ENCODE assay signal across 8 mouse cellular contexts in the genomic region with DNA sequence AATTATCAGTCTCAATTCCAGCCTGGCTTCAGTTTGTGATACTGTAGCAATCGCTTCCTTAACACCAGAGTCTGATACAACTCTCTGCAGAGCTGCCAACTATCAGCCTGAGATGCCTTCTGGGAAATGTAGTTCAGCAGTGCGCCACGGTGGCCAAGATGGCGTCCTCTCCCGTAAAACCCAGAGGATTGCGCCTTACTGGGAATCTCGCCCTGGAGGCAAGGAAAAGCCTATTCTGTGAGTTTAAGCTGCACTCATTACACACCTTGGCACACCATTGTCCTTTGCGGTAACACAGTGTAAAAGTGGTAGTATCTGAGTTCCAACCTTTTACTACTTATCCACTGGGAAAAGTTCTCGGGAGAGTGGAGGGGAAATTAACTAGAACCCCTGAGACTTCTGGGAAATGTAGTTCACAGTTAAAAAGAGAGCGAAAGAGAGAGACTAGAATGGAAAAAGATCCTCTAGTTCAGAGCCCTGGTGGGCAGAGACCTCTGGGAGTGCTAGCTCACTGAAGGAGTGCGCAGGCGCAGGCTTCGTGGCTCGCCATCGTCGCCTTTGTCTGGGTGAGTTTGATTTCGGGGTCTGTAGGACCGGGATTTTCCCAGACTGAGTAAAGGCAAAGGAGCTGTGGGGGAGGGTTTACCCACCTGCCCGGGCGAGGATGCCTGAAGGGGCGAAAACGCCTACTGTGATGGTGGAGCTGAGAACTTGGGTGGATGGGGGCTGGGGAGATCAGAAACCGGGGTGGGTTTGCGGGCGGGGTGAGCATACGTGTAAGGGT. TPM values are rescaled to one million over a fixed set of nuclear protein-coding genes. Genes with fewer than 3 reads are reported as not detected.
DNase-seq lines count a peak whose midpoint lies in the region; ATAC-seq lines count a peak whose summit lies in the region.

Zfp260 (plus strand) TSS at position 132 of the 784 bp plus-strand sequence.

- H3K36me3 ChIP-seq in hindbrain, embryonic 12.5 days: peaks cover 19% of the 10 kb centered on the region

- ATAC-seq in hindbrain, embryonic 12.5 days (ENCODE audit: low FRiP score): peak; percentile 82

- peak within 1 kb of the TSS; percentile 61 for H3K4me3 ChIP-seq in hindbrain, embryonic 12.5 days

- no peaks in the 10 kb centered on the region for H3K27me3 ChIP-seq in hindbrain, embryonic 12.5 days

- H3K9ac ChIP-seq in hindbrain, embryonic 12.5 days: peak within 1 kb of the TSS; percentile 82

- under 1% methylated on average over 26 of the region's 26 CpGs for WGBS in hindbrain, embryonic 12.5 days

- H3K4me1 ChIP-seq in hindbrain, embryonic 12.5 days: peaks cover 14% of the 10 kb centered on the region

- DNase-seq in NIH3T3 (ENCODE audit: low read depth): peak; percentile 95
- peak; percentile 93 to 96 for DNase-seq in cerebellum, postnatal 10 days
- peak; percentile 85 to 87 for DNase-seq in frontal cortex, postnatal 10 days (ENCODE audit: low spot score in 2 of 2)
- DNase-seq in layer of hippocampus, postnatal 14 days (ENCODE audit: low spot score in 2 of 2): peak; percentile 91 to 95
- peak; percentile 89 for DNase-seq in lung, postnatal 14 days
- DNase-seq in retina, adult 2 months (ENCODE audit: low read depth, low spot score): peak; percentile 72
- DNase-seq in thymus, postnatal 36 days: peak; percentile 90 to 91

- H3K9me3 ChIP-seq in hindbrain, embryonic 12.5 days (replicated peaks): no peaks in the 10 kb centered on the region

- peak within 1 kb of the TSS; percentile 97 for H3K27ac ChIP-seq in hindbrain, embryonic 12.5 days

- H3K4me2 ChIP-seq in hindbrain, embryonic 12.5 days (replicated peaks): peak within 1 kb of the TSS; percentile 81

RNA-seq across cellular contexts. Expression of gene Zfp260, which starts in this region (rescaled TPM):
- 121 and 126 TPM in 2 replicates for polyA plus RNA-seq in hindbrain, embryonic 12.5 days (2016; fragmentation: Nextera tagmentation; extraction: Ambion mirVana)
- total RNA-seq in layer of hippocampus, postnatal 14 days (2021): 10 to 100 TPM; 65.1 to 72.3 TPM

Comparison
In these comparisons a context has a peak if more than half of its experiments do, and no peak if none do; other contexts are left out.
1. Peak in every context shown above with its lines: DNase-seq, ATAC-seq, H3K4me3 ChIP-seq and H3K27ac ChIP-seq.